ENCODE assay signal across 7 mouse cellular contexts in the genomic region with DNA sequence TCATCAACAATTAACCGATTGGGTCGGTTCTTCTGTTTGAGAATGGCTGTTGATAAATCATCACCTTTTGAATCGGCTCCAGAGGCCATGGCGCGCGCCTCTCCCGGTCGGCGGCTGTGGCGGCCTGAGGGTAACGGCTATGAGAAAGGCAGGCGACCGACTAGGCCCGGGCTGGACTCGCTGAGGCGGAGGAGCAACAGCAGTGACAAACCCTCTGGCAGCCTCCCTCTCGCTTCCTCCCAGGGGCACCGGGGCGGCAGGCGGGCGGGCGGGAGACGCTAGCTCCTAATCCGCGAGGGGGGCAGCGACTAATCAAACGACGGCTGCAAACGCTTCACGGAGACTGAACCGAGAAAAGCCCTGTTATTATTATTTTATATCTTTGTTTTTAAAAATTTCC.
DNase-seq lines count a peak whose midpoint lies in the region; ATAC-seq and TF ChIP-seq lines count a peak whose summit lies in the region.
"Not testable (repeated sequence)": the region's sequence is repeated elsewhere in the genome, so short reads cannot be mapped to it uniquely, and the experiment has no call there.

No protein-coding gene starts in this region.

- not testable (repeated sequence) for H3K36me3 ChIP-seq in embryonic facial prominence, embryonic 15.5 days; intestine, postnatal 0 days (ENCODE audit: control insufficient read depth, insufficient read depth); liver, embryonic 11.5 days (ENCODE audit: control insufficient read depth, insufficient read depth, low read length); midbrain, embryonic 16.5 days (ENCODE audit: control insufficient read depth, insufficient read depth, low read length); stomach, embryonic 14.5 days (ENCODE audit: control insufficient read depth, insufficient read depth, low read length)

- not testable (repeated sequence) for H3K27ac ChIP-seq in embryonic facial prominence, embryonic 15.5 days (replicated peaks); intestine, postnatal 0 days (ENCODE audit: low read depth, low read length); liver, embryonic 11.5 days (ENCODE audit: low read depth, low read length); midbrain, embryonic 16.5 days (ENCODE audit: low read length); stomach, embryonic 14.5 days (ENCODE audit: low read length)

- not testable (repeated sequence) for H3K27me3 ChIP-seq in embryonic facial prominence, embryonic 15.5 days; intestine, postnatal 0 days (replicated peaks; ENCODE audit: control insufficient read depth, insufficient read depth, low read length); liver, embryonic 11.5 days (replicated peaks; ENCODE audit: control insufficient read depth, insufficient read depth, low read length); midbrain, embryonic 16.5 days (ENCODE audit: control insufficient read depth, insufficient read depth, low read depth, low read length); stomach, embryonic 14.5 days (ENCODE audit: control insufficient read depth, insufficient read depth, low read length)

- not testable (repeated sequence) for H3K4me1 ChIP-seq in embryonic facial prominence, embryonic 15.5 days; intestine, postnatal 0 days (replicated peaks; ENCODE audit: control insufficient read depth, insufficient read depth, low read length); liver, embryonic 11.5 days (replicated peaks; ENCODE audit: control insufficient read depth, insufficient read depth, low read length); midbrain, embryonic 16.5 days (ENCODE audit: control insufficient read depth, insufficient read depth, low read length); stomach, embryonic 14.5 days (ENCODE audit: control insufficient read depth, insufficient read depth, low read length)

- peak; percentile 2 to 6 for DNase-seq in adrenal gland, postnatal 36 days
- DNase-seq in heart, adult 11 months, result peak; percentile 94
- DNase-seq in liver, embryonic 11.5 days (ENCODE audit: low spot score), result not testable (repeated sequence)

- not testable (repeated sequence) for H3K9ac ChIP-seq in embryonic facial prominence, embryonic 15.5 days; intestine, postnatal 0 days (ENCODE audit: low read depth, low read length); liver, embryonic 11.5 days (ENCODE audit: low read depth, low read length); midbrain, embryonic 16.5 days (ENCODE audit: low read depth, low read length); stomach, embryonic 14.5 days (replicated peaks; ENCODE audit: low read depth, low read length)

- not testable (repeated sequence) for H3K4me3 ChIP-seq in embryonic facial prominence, embryonic 15.5 days (replicated peaks); intestine, postnatal 0 days (ENCODE audit: low read depth, low read length); liver, embryonic 11.5 days (ENCODE audit: low read depth, low read length); midbrain, embryonic 16.5 days (ENCODE audit: low read depth, low read length); stomach, embryonic 14.5 days (ENCODE audit: low read depth, low read length)

- not testable (repeated sequence) for TF ChIP-seq CTCF in intestine, postnatal 0 days (IDR thresholded peaks at IDR 0.05; ENCODE audit: low read depth)

- ATAC-seq in embryonic facial prominence, embryonic 15.5 days (ENCODE audit: insufficient number of reproducible peaks, low FRiP score, low TSS enrichment, low read depth), result peak; percentile 63; the same call in 1 of the 2 replicates
- peak; percentile 53; the same call in 1 of the 2 replicates for ATAC-seq in intestine, postnatal 0 days
- ATAC-seq in liver, embryonic 11.5 days (replicated peaks; ENCODE audit: low FRiP score), result 0 out of 2 replicates have a peak, but pooled peaks have one; percentile 45
- ATAC-seq in midbrain, embryonic 16.5 days, result 0 out of 2 replicates have a peak, but pooled peaks have one; percentile 39
- 0 out of 2 replicates have a peak, but pooled peaks have one; percentile 58 for ATAC-seq in stomach, embryonic 14.5 days (ENCODE audit: insufficient number of reproducible peaks, insufficient read depth, low FRiP score, low read depth)

- H3K9me3 ChIP-seq in embryonic facial prominence, embryonic 15.5 days (replicated peaks); intestine, postnatal 0 days (ENCODE audit: control insufficient read depth); liver, embryonic 11.5 days (ENCODE audit: control insufficient read depth, low read length); midbrain, embryonic 16.5 days (replicated peaks; ENCODE audit: control insufficient read depth, low read length, poor library complexity, severe bottlenecking); stomach, embryonic 14.5 days (ENCODE audit: control insufficient read depth, low read depth, low read length): not testable (repeated sequence)

- WGBS in embryonic facial prominence, embryonic 15.5 days, result 89% methylated on average over 29 of the region's 31 CpGs
- WGBS in intestine, postnatal 0 days, result 89% methylated on average over 24 of the region's 31 CpGs
- 80% methylated on average over 25 of the region's 31 CpGs for WGBS in liver, embryonic 11.5 days
- 84% methylated on average over 24 of the region's 31 CpGs for WGBS in midbrain, embryonic 16.5 days
- 88% methylated on average over 23 of the region's 31 CpGs for WGBS in stomach, embryonic 14.5 days

- not testable (repeated sequence) for H3K4me2 ChIP-seq in embryonic facial prominence, embryonic 15.5 days (replicated peaks); intestine, postnatal 0 days (replicated peaks; ENCODE audit: low read depth); liver, embryonic 11.5 days; midbrain, embryonic 16.5 days (ENCODE audit: low read length); stomach, embryonic 14.5 days (replicated peaks; ENCODE audit: low read depth, low read length)
